Mouse (Mus musculus): ENCODE results near the gene Wnt5a. TPM values are rescaled to one million over a fixed set of nuclear protein-coding genes. Genes with fewer than 3 reads are reported as not detected.

Gene Wnt5a
- polyA plus RNA-seq, 1 experiment from 2014 or later: 27.4 TPM

DNA sequence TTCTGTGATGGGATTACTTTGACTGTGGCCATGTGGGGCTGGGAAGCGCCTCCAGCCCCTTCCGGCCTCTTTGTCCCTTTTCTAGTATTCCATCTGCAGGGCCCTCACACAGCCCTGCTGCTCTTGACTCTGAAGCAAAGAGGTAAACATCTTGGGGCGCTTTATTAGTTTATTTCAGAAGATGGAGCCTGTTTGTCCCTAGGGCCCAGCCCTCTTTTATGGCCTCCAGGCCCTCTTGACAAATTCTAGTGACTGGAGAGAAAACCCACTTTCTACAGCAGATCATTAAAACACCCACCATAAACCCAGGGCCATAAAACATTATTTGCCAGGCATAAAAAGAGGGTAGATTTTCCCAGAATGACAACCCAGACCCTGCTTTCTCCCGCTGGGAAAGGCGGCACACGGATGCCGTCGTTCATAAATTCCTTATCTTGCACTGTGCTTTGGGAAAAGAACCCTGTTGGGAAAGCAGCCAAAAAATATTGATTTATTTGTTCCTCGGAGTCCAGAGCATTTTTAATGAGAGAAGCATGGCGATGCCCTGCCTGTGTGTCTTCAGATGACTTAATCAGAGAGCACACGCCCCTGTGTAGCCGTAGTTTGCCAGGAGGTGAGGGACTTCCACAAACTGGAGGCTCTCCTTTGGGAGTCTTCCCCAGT, 3.2 kb upstream of the Wnt5a start:
- H3K9ac ChIP-seq: no peak overlapping the region
- H3K9me3 ChIP-seq: no peaks in the 10 kb centered on the region
- no peak overlapping the region for H3K4me2 ChIP-seq (replicated peaks)
- H3K36me3 ChIP-seq: no peaks in the 10 kb centered on the region
- H3K27me3 ChIP-seq (replicated peaks): peaks cover 12% of the 10 kb centered on the region
- whole genome bisulfite sequencing: 25% methylated on average over 12 of the region's 12 CpGs
- H3K4me1 ChIP-seq (replicated peaks): peaks cover 14% of the 10 kb centered on the region
- ATAC-seq: peak; percentile 20; the same call in 1 of the 2 replicates
- H3K4me3 ChIP-seq (replicated peaks): no peak overlapping the region
- H3K27ac ChIP-seq: no peak overlapping the region

DNA sequence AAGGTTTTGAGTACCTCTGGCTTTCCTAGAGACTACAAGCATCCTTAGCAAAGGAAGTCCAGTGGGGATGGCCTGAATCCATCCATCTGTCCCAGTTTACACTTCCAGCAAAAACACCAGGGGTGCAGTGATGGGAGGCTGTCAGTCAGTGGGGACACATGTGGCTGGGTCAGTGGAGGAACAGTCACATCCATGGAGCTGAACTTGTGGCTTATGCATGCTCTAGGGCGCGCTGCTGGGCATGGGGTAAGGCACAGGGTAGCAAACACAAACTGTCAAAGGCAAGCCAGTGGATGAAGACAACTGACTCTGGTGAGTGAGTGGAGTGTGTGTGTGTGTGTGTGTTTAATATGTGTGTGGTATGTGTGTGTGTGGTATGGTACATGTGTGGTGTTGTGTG, 1.3 kb upstream of the Wnt5a start:
- H3K4me2 ChIP-seq (replicated peaks): no peak overlapping the region
- H3K9ac ChIP-seq: no peak overlapping the region
- ATAC-seq: no peak
- peaks cover 17% of the 10 kb centered on the region for H3K4me1 ChIP-seq (replicated peaks)
- peaks cover 21% of the 10 kb centered on the region for H3K27me3 ChIP-seq (replicated peaks)
- 85% methylated on average over 2 of the region's 2 CpGs for WGBS
- H3K27ac ChIP-seq: no peak overlapping the region
- H3K4me3 ChIP-seq (replicated peaks): no peak overlapping the region
- H3K36me3 ChIP-seq: no peaks in the 10 kb centered on the region
- H3K9me3 ChIP-seq: no peaks in the 10 kb centered on the region

DNA sequence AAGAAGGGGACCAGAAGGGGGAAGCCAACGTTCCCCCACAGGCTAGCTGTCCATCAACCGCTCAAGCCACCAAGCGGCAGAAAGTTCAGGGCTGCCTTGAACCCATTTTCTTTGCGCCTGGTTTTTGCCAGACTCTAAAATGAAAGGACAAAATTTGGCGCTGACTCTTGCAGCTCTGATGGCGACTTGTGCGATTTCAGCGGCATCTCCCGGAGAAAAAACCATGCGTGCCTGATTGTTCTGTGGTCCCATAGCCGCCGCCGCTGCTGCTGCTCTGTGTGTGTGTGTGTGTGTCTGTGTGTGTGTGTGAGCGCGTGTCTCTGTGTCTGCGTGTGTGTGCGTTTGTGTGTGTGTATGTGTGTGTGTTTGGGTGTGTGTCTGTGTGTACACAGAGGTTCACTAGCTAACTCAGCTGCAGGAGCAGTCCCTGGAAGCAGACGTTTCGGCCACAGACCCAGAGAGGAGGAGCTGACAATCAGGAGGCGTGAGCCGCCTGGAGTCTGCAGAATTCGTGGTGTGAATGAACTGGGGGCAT, 568 bp downstream of the Wnt5a start:
- Histone ChIP-seq H3K4me2 (replicated peaks) (peak overlapping the region; percentile 90), H3K4me1 (replicated peaks) (peaks cover 20% of the 10 kb centered on the region), H3K9ac (peak overlapping the region; percentile 71), H3K27ac (peak overlapping the region; percentile 95), H3K4me3 (replicated peaks) (peak overlapping the region; percentile 71), H3K36me3 (no peaks in the 10 kb centered on the region), H3K27me3 (replicated peaks) (peaks cover 29% of the 10 kb centered on the region), H3K9me3 (no peaks in the 10 kb centered on the region)
- peak; percentile 60 for ATAC-seq
- under 1% methylated on average over 22 of the region's 22 CpGs for WGBS

DNA sequence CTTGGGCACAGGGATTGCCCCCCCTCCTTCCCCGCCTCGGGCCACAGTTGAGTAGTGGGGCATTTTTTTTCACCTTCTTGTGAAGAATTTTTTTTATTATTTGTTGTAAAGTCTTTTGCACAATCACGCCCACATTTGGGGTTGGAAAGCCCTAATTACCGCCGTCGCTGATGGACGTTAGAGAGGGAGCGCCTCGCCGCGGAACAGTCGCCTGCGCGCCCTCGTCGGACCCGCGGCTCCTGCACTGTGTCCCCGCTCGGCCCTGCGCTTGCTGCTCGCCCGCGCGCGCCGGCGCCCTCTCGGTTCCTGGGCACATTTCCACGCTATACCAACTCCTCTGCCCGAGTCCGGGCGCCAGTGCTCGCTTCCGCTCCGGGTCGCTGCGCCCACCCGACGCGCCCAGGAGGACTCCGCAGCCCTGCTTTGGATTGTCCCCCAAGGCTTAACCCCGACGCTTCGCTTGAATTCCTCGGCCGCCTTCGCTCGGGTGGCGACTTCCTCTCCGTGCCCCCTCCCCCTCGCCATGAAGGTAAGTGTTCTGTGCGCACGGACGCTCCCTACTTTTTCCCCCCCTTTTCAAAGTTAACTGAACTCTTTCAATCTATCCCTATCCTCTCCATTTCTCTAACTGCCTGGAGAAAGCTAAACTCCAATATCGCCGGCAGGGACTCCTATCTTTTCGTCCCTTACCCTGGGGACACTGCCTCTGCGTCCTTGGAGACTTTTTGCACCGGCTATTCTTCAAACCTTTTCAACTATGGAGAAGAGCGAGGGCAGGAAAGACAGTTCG, 1.2 kb downstream of the Wnt5a start:
- Histone ChIP-seq H3K9ac (peak overlapping the region; percentile 71), H3K36me3 (no peaks in the 10 kb centered on the region), H3K4me3 (replicated peaks) (peak overlapping the region; percentile 71), H3K4me1 (replicated peaks) (peaks cover 26% of the 10 kb centered on the region), H3K4me2 (replicated peaks) (peak overlapping the region; percentile 90), H3K9me3 (no peaks in the 10 kb centered on the region), H3K27me3 (replicated peaks) (peaks cover 35% of the 10 kb centered on the region), H3K27ac (peak overlapping the region; percentile 95)
- ATAC-seq: peak; percentile 32
- under 1% methylated on average over 62 of the region's 62 CpGs for WGBS

DNA sequence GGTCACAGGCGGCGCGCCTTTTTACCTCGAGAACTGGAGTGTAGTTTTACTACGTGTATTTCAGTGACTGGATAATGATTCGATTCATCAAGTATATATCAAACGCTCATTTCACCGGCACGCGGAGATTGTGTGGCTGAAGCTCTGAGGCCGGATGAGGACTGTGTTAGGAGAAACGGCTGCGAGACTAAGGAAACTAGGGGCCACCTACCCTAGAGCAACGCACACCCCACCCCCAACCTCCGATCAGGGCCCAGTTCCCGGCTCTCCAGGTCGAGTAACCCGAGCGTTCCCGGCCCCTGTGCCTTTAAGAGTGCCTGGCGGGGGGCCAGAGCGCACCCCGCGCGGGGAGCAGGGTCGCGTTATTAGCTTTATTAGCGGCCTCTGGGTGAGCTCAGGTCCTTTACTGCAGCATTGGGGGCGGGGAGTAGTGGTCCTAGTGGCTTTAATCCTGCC, 1.9 kb downstream of the Wnt5a start:
- no peaks in the 10 kb centered on the region for H3K9me3 ChIP-seq
- no peaks in the 10 kb centered on the region for H3K36me3 ChIP-seq
- no peak for ATAC-seq
- peak overlapping the region; percentile 90 for H3K4me2 ChIP-seq (replicated peaks)
- under 1% methylated on average over 29 of the region's 29 CpGs for WGBS
- H3K9ac ChIP-seq: peak overlapping the region; percentile 71
- H3K27ac ChIP-seq: peak overlapping the region; percentile 95
- H3K4me3 ChIP-seq (replicated peaks): peak overlapping the region; percentile 71
- H3K4me1 ChIP-seq (replicated peaks): peaks cover 21% of the 10 kb centered on the region; the same call in 1 of the 2 replicates
- H3K27me3 ChIP-seq (replicated peaks): peaks cover 37% of the 10 kb centered on the region

DNA sequence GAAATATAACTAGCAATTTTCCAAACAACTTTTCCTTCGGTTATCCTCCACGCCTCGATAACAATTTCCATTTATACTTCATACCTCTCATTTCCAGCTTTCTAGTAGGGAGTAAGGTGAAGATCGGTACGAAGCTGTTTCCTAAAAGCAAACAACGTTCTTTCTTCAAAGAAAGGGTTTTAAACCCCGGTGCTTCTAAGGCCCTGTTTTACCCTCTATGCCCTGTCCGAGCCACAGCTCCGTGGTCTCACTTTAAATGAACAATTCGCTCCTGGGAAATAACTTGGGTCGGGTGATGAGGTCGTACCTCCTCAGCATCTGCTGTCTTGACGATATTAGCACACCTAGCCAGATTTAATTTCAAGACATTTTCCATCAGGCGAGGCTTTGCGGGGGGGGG, 2.5 kb downstream of the Wnt5a start:
- Histone ChIP-seq H3K4me3 (replicated peaks) (peak overlapping the region; percentile 71), H3K27ac (peak overlapping the region; percentile 95), H3K36me3 (no peaks in the 10 kb centered on the region), H3K9me3 (no peaks in the 10 kb centered on the region), H3K4me2 (replicated peaks) (peak overlapping the region; percentile 90), H3K9ac (peak overlapping the region; percentile 71), H3K4me1 (replicated peaks) (peaks cover 20% of the 10 kb centered on the region; the same call in 1 of the 2 replicates), H3K27me3 (replicated peaks) (peaks cover 37% of the 10 kb centered on the region)
- WGBS: under 1% methylated on average over 15 of the region's 15 CpGs
- ATAC-seq: no peak

DNA sequence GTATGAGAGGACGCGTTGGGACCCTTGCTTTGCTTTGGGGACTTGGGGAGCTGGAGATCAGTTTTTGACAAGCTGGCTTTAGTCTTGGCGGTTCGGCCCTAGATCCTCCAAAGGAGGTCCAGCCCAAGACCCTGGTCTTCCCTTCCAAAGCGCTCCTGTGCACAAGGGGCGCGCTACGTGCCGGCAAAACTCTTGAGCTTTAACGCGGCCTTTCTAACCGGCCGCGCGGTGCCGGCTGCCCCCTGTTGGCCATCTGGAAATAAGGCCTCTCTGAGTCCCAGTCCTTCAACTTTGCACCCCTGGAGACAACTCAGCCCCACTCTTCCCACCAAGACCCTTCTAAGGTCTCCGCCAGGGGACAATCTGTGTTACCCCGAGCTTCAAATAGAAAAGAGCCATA, 2.9 kb downstream of the Wnt5a start:
- H3K4me3 ChIP-seq (replicated peaks): peak overlapping the region; percentile 71
- H3K9me3 ChIP-seq: no peaks in the 10 kb centered on the region
- H3K9ac ChIP-seq: peak overlapping the region; percentile 71
- peaks cover 20% of the 10 kb centered on the region; the same call in 1 of the 2 replicates for H3K4me1 ChIP-seq (replicated peaks)
- peak overlapping the region; percentile 90 for H3K4me2 ChIP-seq (replicated peaks)
- no peaks in the 10 kb centered on the region for H3K36me3 ChIP-seq
- H3K27me3 ChIP-seq (replicated peaks): peaks cover 37% of the 10 kb centered on the region
- peak; percentile 26 for ATAC-seq
- under 1% methylated on average over 18 of the region's 18 CpGs for whole genome bisulfite sequencing
- H3K27ac ChIP-seq: peak overlapping the region; percentile 95

DNA sequence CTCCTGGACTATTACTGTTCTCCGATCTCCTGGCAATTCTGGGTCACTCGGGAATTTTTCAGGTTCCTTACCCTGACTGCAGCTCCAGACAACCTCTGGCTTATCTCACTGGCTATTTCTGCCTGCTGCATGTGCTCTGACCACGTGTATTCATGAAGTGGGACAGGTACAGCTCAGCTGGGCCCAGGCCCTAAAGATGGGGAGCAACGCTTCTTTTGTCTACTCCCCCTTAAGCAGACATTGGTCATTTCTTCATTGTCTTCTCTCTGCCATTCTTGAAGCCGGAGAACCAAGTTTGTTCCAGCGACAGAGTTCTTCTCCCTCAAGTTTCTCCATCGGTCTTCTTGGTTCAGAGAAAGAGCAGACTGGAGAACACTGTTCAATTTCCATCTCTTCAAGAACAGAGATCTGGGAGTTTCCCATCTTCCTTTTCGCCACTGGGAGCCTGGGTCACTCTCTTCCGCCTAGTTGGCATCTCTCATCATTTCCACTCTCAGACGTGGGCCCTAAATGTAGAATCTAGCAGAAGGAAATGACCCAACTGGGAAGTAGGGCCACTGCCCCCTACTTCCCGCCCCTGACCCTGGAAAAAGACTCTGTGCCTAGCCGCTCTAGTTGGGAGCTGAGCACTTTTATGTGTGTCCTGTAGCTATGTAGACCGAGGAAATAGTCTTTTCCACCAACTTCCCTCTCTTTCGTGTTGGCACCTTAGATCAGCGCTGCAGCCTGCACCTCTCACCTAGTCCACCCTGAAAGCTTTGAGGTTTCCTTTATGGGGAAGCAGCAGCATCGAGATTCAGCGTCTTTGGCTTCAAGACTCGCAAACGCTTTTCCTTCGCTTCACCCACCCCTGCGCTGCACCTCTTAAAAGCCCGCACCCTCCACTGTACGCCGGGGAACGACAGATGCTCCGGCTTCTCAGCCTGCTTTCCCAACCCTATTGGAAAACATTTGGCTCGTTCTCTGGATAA, 4.0 kb downstream of the Wnt5a start:
- Histone ChIP-seq H3K4me2 (replicated peaks) (peak overlapping the region; percentile 90), H3K4me3 (replicated peaks) (peak overlapping the region; percentile 71), H3K36me3 (no peaks in the 10 kb centered on the region), H3K9me3 (no peaks in the 10 kb centered on the region), H3K9ac (peak overlapping the region; percentile 71), H3K27ac (no peak overlapping the region), H3K27me3 (replicated peaks) (peaks cover 37% of the 10 kb centered on the region), H3K4me1 (replicated peaks) (peaks cover 20% of the 10 kb centered on the region; the same call in 1 of the 2 replicates)
- WGBS: 23% methylated on average over 27 of the region's 27 CpGs
- no peak for ATAC-seq

DNA sequence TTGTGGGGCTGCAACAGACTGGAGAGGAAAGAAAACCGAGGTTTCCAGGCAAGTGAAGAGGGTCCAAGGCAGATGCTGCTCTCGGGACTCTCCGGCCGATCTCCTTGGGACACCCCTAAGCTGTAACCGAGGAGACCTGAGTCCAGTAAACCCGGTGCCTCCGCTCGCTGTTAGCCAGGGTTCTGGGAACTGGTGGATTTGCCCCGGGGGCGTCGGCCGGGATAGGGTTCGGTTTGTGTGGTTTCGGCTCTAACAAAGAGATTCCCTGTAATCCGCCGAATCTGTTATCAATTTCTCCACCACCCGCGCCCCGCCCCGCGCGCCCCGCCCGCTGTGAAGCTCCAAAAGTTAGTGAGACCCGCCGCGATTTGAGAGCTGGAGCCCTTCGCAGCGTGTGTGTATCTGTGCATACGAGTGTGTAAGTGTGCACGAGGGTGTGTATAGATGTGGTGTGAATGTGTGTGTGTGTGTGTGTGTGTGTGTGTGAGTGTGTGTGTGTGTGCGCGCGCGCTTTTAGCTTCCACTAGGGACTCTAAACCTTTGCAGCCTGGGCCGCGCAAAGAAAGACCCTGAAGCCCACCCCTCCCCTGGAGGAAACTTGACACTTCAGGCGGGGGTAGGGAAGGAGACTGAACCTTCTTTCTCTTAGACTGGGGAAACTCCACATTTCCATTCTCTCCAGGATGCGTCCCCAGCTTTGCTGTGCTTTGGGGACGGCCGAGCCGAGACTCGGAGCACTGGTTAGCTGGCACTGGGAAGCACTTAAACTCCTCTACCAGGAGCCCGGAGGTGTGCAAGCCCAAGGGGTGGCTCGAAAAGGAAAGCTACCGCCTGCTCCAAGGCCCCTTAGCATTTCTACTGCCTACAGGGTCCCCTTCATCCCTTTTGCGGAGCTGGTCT, 5.1 kb downstream of the Wnt5a start:
- Histone ChIP-seq H3K27ac (peak overlapping the region; percentile 62), H3K36me3 (no peaks in the 10 kb centered on the region), H3K27me3 (replicated peaks) (peaks cover 33% of the 10 kb centered on the region), H3K9me3 (no peaks in the 10 kb centered on the region), H3K9ac (peak overlapping the region; percentile 48), H3K4me3 (replicated peaks) (peak overlapping the region; percentile 71), H3K4me2 (replicated peaks) (peak overlapping the region; percentile 90), H3K4me1 (replicated peaks) (peaks cover 14% of the 10 kb centered on the region; the same call in 1 of the 2 replicates)
- 2% methylated on average over 47 of the region's 47 CpGs for WGBS
- ATAC-seq: no peak

DNA sequence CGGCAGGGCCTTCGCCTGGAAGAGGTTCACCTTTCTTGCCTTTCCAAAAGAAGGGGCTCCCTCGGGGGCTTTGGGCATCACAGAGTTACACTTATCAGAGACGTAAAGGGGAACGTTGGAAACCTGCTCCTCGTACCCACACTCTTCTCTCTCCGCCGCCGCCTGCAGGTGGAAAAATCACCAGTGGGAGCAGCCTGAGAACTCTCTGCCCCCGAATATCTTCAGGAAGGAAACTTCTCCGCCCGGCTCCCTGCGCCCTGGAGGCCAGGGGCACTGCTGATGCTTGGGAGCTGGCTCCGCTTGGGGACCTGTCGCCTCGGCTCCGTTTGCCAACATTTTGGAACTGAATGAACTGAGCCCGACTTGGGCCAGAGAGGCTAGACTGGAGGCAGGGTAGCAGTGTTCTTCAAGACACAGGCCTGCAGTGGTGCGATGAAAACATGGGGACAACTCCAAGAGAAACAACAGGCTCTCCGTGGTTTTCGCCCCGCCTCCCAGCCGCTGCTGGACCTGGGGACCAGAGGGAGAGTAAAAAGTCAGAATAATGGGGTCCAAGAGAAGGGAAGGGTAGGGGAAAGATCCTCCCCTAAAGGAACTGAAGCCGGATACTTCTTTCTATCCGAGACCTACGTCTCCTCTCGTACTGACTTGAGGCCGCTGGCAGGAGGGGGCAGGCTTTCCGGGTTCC, 5.9 kb downstream of the Wnt5a start:
- Histone ChIP-seq H3K27ac (peak overlapping the region; percentile 62), H3K4me3 (replicated peaks) (peak overlapping the region; percentile 71), H3K27me3 (replicated peaks) (peaks cover 33% of the 10 kb centered on the region), H3K9ac (peak overlapping the region; percentile 48), H3K9me3 (no peaks in the 10 kb centered on the region), H3K4me2 (replicated peaks) (peak overlapping the region; percentile 90), H3K36me3 (no peaks in the 10 kb centered on the region), H3K4me1 (replicated peaks) (peaks cover 14% of the 10 kb centered on the region; the same call in 1 of the 2 replicates)
- ATAC-seq: no peak
- 12% methylated on average over 29 of the region's 29 CpGs for WGBS
